Mouse (Mus musculus) mesoderm, embryonic 11.5 days (tissue): ENCODE measurements at regions not wholly inside any gene's neighbourhood (a gene's known extent, or its start where the extent isn't known, plus 50 kb on each side); places are given as distances from the start of the nearest gene placed in this dataset.
"Not testable (repeated sequence)": the region's sequence is repeated elsewhere in the genome, so short reads cannot be mapped to it uniquely, and the experiment has no call there.

Experiments
- DNase-seq: peaks from one replicate; pipeline ENCODE4 v3.0.0-alpha.2; 2012; ENCODE audit warnings: low read depth, low spot score

GRCm38 (mm10) chr8:26750120-26750519 lies 227.0 kb upstream of the Zfp703 start:
- no peak for DNase-seq

DNA sequence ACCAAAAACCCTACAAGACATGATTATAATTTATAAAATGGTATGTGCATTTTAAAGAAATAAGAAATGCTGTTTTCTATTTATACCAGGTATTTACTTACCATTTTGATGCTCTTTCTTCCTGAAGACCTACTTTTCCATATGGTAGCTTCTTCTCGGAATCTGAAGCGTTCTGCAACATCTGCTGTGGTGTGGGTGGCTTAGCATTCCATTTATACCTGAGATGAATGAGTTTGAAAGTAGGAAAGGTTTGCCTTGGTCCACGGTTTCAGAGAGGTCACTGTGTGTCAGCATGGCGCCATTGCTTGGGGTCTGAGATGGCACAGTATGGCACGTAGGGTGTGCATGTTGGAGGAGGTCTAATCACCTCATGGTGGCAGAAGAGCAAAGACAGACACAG lies 225.5 kb upstream of the Zfp703 start:
- no peak for DNase-seq

DNA sequence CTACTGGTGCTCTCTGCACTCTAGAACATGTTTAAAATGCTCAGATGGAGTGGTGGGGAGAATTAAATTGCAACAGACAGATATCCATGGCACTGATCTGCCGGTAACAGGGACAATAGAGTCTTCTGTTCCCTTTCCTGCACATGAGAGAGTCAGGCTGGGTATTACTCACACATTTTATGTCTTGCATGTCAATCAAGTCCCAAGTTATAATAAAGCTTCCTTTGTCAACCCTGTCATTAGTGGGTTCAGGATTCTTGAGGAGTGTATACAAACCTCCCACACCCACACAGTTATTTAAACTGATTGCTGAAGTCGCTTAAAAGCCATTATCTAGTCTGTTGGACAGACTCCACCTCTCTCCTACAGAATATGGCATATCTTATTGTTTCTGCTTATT lies 220.7 kb upstream of the Zfp703 start:
- no peak for DNase-seq

DNA sequence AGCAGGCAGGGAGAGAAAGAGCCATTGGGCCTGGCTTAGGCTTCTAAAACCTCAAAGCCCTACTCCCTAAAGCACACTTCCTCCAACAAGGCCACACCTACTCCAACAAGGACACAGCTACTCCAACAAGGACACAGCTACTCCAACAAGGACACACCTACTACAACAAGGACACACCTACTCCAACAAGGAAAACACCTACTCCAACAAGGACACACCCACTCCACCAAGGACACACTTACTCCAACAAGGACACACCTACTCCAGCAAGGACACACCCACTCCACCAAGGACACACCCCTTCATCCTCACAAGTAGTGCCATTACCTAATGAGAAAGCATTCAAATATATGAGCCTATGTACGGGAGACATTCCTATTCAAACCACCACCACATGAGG lies 216.4 kb upstream of the Zfp703 start:
- DNase-seq, result no peak

DNA sequence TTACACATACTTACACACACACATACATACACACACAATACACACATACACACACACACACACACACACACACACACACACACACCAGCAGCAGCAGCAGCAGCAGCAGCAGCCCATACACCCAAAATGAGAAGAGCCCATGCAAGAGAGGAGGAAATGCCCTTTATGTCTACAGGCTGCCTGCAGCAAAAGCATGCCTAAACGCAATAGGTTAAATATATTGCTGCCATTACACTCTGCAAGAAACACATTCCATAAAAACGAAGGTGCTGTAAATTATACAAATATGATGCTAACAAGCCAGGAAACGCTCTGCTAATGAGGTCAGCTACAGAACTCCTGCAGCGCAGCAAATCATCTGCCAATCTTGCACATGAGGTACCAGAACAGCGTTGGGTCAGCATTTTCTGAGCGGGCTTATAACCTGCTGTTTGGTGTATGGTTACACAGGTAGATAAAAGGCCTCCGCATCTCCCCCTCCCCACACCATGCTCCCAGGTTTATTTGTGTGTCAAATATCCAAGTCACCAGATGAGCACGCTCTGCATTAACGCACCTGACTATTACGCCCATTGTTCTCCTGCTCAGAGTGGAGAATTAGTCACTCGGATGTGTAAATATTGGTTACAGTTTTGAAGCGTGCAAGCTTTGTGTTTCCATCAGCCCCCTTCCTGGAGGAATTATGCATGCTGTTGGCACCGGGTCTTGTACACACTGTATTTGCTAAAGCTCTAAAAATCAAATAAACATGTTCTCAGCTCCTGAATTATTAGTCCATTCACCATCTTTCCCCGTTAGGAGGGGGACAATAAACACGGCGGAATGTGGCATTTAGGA lies 214.0 kb upstream of the Zfp703 start:
- DNase-seq, result no peak

DNA sequence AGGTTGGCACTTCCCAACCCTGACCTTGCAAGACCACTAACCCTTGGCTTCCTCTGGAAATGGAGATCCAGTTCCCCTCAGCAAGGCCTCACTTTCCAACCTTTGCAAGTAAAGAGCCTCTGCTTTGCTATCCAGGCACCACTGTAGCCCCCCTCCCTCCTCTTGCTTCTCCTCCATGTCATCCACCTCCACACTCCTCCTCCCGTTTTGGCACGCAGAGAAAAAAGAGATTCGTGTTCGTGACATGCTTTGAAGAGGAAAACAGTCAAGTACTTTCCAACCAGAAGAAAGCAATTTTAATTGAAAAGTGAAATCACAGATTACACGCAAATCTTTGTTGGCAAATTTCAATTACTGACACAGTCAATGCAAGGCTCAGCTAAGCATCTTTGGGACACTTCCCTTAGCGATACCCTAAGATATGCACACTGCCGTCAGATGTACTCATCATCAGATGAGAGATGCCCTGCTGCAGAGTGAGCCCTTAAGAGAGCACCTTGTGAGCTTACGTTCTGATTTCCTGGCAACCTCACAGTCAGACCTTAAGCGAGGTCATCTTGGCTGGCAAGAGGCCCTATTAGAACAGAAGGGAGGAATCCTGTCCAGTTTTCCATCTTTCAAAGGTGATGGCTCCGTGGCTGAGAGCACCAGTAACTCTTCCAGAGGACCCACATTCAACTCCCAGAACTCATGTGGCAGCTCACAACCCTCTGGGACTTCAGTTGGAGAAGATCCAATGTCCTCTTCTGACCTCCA lies 208.5 kb upstream of the Zfp703 start:
- no peak for DNase-seq

DNA sequence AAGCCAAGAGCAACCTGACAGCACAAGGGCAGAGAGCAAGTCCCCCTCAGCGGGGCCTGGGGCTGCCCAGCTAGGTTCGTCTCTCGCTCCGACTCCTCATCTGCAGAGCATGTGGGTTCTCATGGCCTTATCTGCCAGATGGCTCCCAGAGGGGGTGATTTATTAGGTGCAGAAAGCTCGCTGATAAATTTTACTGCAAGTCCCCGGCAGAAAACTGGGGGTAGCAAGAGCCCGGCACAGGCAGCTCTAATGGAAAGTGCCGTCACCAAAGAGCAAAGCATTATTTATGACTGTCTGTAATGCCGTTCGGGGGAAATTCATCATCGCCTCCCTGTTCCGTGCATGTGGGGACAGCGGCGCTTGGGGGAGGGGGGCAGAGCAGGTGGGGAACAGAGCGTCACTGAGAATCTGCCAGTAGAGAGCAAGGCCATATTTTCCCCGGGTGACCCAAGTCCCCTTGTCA lies 206.7 kb upstream of the Zfp703 start:
- peak; percentile 94 for DNase-seq

GRCm38 (mm10) chr8:26778917-26779537 lies 198.1 kb upstream of the Zfp703 start:
- peak; percentile 47 for DNase-seq

DNA sequence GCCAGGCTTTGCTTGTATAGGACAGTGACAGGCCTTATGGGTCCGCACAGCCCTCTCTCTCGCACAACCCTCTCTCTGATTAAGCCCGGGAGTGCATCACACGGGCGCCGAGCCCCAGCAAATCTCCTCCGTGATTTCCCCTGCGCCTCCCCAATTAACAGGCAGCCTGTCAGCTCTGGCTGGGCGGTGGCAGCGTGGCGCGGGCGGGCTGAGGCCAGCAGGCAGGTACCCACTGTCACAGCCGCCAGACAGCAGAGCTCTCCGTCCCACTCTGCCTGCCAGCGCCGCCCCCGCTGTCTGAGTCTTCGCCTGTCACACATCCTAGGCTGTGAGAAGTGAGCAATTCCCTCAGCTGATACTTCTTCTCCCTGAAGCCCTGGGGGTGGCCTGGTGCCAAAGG lies 196.6 kb upstream of the Zfp703 start:
- no peak for DNase-seq

DNA sequence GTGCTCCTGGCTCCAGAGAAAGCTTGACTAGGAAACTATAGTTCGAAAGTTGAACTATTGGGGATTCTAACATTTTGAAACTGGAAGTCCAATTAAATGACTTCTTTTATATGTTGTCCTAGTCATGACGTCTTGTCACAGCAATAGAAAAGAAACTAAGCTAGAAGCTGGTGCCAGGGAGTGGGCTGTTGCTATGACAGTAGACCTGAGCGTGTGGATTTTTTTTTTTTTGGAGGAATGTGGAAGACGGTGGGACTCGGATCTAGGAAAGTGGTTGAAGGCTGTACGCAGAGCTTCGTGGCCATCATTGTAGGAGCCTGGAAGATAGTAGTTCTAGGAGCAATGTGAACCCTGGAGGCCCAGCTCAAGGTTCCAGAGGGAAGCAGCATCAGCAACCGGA lies 194.2 kb upstream of the Zfp703 start:
- not testable (repeated sequence) for DNase-seq

GRCm38 (mm10) chr8:26784381-26784780 lies 192.7 kb upstream of the Zfp703 start:
- no peak for DNase-seq

- DNase-seq, result no peak
Measured at GRCm38 (mm10) chr8:26791795-26792194, 185.3 kb upstream of the Zfp703 start.

DNA sequence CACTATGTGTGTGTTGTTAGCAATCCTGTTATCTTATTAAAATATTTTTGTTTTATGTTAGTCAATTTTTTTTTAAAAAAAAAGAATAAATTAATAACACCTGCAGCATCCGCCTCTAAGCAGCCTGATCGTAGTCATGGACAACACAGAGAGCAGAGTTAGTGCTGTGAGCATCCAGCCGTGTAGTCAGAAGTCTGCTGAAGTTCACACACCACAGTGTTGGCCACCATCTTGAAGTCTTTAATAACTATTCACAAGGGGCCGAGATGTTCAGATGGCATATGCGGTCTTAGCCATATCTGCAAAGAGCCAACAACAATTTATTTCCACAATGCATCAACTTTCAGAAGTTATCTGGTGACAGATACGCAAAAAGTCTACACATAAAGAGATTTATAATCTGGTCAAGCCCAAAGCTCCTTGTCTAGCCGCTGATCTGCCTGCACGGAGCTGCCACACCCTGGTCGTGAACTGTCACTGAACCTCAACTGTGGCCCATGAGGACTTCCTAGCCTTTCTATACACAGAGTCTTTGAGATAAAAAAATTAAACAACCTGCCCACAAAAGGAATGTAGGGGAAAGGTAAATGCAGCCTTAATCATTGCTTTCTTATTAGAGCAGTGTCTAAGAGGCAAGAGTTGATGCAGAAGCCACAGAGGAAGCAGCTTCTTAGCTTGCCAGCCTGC lies 183.4 kb upstream of the Zfp703 start:
- no peak for DNase-seq

GRCm38 (mm10) chr8:26794411-26794810 lies 182.7 kb upstream of the Zfp703 start:
- DNase-seq, result no peak

DNA sequence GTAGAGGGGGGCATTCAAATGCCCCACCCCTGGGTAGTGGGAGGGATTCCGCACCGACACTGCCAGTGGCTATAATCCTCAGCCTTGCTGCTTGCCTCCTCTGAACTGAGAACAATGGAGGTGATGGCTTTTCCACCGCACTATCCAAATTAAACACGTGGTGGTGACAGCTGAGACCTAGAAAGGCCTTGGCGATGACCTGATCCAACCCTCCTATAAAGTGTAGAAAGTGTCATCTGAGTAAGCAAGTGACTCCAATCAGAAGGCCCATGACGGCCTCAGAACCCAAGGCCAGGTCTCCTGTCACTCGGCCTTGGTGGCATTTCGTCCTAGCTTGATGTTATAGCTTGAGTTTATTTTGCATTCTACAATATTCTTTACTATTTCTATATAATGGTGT lies 181.5 kb upstream of the Zfp703 start:
- no peak for DNase-seq

DNA sequence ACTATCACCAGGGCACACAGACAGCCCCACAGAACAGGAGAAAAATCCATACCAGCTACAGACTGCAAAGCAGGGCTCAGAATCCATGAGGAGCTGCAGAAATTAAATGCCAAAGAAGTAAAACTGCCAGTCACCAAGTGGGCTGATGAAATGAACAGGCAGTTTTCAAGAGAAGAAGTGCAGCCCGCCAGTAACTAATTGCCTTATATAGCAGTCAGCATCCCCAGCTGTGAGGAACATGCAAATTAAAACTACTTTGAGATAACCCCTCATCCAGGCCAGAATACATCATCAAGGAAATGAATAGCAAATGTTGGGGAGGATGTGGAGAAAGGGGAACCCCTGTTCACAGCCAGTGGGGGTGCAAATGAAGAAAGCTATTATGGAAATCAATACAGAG lies 177.3 kb upstream of the Zfp703 start:
- no peak for DNase-seq

DNA sequence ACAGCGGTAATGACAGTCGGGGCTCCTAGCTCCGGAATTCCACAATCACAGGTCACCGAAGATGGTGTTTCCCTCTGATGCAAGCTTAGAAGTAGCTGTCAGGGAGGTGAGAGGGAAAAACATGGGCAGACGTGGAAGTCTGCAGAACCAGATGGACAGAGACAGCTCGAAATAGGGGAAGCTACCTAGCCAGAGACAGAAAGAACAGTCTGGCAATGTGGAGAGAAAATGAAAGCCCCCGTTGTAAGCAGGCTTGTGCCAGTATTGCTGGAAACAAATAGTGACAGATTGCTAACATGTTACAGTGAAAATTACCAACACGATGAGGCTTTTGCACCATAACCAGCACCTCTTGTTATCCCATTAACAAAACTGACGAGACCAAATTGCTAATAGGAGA lies 173.0 kb upstream of the Zfp703 start:
- DNase-seq, result no peak

GRCm38 (mm10) chr8:26804901-26805341 lies 172.2 kb upstream of the Zfp703 start:
- DNase-seq, result peak; percentile 64

- DNase-seq, result peak; percentile 79
Measured at GRCm38 (mm10) chr8:26805371-26805821, 171.7 kb upstream of the Zfp703 start.

- DNase-seq, result peak; percentile 70
Measured at GRCm38 (mm10) chr8:26808111-26808651, 168.9 kb upstream of the Zfp703 start.

- DNase-seq, result peak; percentile 75
Measured at GRCm38 (mm10) chr8:26808771-26809170, 168.4 kb upstream of the Zfp703 start.
